Mouse (Mus musculus) cerebellum, adult (tissue): ENCODE results near the gene Acad8.

Experiments
- ATAC-seq: cut with Nextera tagmentation; 2 replicates; pipeline ENCODE4 v1.9.2; 2017; ENCODE audit warnings: mild to moderate bottlenecking, moderate library complexity, mixed read lengths; ENCODE audit not compliant: insufficient number of reproducible peaks, low FRiP score, low TSS enrichment

Gene Acad8

DNA sequence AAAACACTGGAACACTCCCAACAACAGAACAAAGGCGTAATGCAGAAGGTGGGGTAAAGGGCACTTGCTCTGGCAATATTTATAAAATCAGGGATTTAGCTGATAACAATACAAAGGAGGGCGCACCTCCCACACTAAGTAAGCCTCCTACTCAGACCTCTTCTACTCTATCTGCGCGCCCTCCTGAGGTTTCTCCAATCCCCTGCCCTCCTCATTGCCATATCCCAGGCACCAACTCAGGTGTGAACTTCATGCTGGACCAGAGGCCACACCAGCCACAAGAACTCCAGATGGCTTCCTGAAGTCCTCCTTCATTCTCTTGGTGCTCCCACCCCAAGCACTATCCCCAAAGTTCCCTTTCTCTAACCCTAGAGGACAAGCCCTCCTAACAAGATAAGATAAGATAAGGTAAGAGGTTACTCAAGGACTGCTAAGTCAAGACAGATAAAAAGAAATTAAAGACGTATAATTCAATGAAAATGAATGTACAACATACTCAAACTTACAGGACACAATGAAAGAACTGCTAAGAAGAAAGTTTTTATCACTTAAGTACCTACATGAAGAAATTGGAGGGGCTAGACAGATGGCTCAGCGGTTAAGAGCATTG lies 13.6 kb downstream of the Acad8 start:
- no peak for ATAC-seq

DNA sequence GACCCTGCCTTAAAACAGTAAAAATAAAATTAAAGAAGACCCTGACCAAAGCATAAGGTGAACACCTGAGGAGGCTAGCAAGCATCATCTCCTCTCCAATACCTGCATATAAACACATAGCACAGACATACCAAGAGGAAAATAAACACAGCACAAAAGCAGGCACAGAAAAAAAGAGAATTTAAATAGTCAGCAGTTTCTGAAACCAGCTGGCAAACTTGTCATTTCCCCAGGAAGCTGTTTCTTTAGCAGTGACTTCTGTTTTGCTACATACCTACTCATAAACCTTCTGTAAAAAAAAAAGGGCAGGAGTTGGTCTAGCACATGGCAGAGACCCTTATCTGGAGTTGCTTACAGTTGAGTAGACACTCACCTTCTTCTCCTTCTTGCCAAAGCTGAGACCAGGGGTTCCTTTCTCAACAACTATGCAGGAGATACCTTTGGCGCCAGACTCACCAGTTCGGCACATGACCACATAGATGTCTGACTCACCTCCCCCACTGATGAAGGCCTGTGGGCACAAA lies 14.2 kb downstream of the Acad8 start:
- no peak for ATAC-seq

- no peak for ATAC-seq
Measured at GRCm38 (mm10) chr9:26978776-26979175, 20.6 kb downstream of the Acad8 start.

- ATAC-seq = no peak
Measured at GRCm38 (mm10) chr9:26977754-26978153, 21.6 kb downstream of the Acad8 start.

- no peak for ATAC-seq
Measured at GRCm38 (mm10) chr9:26947790-26948189, 51.6 kb downstream of the Acad8 start.

DNA sequence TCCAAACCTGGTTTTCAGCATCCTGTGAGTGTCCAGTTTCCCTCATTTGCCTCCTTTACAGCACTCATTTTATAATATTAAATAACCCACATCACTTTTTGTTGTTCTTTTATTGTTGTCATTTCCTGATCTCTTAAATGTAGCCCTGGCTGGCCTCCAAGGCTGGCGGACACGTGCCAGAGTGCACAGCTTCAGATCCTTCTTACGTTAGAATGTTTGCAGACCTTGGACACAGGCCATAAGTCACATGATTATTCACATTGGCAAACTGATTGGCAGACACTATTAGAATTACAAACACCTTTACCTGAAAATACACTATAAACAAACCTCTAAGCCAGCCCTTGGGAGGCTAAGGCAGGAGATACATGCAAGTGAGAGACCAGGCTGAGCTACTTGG lies 75.2 kb downstream of the Acad8 start:
- ATAC-seq = no peak
